Mouse (Mus musculus) ovary, postnatal 14 days (tissue): Measurements from ENCODE around the gene Rabepk.
"Not testable (repeated sequence)": the region's sequence is repeated elsewhere in the genome, so short reads cannot be mapped to it uniquely, and the experiment has no call there.

Source experiments
- DNase-seq: peaks from one replicate; pipeline ENCODE4 v3.0.0; 2022; ENCODE audit warnings: low spot score

Gene Rabepk

GRCm38 (mm10) chr2:34799357-34800256 lies at the start of gene Rabepk:
TSS of gene Rabepk (minus strand) at chr2:34799912.
- peak; percentile 69 for DNase-seq

DNA sequence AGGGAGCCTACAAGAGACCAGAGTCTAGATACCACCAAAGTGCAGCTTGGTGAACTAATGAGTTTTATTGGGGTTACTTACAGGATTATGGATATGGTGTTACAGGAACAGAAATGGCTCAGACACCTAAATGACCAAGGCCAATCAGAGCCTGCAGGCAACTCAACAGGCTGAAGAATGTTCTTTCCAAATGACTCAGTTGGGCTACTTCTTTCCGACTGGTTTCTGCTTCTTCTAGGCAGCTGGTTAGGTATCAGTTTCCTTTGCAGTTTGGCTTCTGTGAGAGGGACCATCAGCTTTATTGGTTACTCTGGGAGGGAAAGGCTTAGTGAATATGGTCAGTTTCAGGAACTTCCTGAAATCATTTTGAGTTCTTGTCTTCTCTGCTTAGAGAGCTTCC lies 48.0 kb upstream of the Rabepk start:
- DNase-seq = no peak

DNA sequence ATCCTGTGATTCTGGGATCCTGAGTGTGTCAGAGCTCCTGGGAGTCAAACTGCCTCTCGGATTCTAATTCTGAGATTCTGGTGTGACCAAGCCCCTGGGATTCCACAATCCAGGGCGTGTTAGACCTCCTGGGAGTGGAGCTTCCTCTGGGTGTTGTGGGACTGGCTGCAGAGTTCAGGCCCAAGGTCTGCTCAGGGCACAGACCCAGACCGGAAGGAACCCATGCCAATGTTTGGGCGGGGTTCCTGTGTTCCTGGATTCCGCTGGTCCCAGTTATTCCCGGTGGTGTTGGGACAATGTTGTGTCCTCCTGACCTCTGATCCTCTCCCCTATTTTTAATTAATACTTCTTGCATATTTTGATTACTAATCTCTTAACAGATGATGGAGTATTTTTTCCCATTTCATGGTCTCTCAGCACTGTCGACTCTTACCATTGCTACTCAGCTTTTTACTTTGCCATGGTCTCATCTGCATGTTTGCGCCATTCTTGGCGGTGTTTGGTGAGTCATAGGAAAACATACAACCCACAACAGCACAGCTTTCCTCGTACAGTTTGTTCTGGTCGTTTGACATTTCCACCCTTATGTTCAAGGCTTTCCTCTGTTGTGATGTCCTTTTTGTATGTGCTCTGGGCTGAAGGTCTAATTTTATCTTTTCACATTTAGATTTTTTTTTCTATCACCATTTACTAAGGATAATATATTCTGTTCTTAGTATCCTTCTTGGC lies 43.7 kb upstream of the Rabepk start:
- DNase-seq = peak; percentile 4

DNA sequence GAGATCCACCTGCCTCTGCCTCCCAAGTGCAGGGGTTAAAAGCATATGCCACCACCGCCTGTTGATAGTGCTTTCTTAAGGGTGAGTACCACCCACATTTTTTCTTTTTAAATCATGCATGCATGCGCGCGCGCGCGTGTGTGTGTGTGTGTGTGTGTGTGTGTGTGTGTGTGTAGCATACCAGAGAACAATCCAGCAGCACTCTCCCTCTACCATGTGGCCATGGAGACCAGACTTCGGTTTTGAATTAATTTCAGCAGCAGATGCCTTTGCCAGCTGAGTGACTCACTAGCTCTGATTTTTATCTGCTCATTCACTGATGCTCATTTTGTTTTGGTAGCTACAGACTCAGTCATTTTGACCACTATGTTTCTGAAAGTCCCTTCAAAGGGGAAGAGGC lies 42.0 kb upstream of the Rabepk start:
- no peak for DNase-seq

DNA sequence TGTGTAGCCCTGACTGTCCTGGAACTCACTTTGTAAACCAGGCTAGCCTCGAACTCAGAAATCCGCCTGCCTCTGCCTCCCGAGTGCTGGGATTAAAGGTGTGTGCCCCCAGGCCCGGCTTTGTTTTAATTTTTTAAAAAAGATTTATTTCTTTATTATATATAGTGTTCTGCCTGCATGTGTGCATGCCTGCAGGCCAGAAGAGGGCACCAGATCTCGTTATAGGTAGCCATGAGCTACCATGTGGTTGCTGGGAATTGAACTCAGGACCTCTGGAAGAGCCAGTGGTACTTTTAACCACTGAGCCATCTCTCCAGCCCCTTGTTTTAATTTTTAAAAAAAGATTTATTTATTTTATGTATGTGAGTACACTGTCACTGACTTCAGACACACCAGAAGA lies 40.4 kb upstream of the Rabepk start:
- not testable (repeated sequence) for DNase-seq

GRCm38 (mm10) chr2:34835669-34836068 lies 36.0 kb upstream of the Rabepk start:
- DNase-seq = no peak

DNA sequence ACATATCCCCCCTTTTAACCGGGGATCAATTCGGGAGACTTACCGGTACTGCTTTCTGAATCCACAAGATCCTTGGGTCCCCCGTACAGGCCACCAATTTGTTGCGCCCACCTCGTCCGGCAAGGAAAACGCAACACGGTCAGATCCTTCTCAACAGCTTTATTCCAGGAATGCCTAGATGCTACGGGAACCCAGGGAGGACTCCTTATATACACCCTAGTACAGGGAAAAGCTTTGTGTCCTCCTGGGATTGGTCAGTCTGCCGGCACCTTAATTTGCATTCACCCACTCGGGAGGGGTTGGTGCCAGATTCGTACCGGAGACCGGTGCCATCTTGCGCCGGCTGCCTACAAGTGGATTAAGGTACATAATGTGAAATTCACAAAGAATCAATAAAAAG lies 33.9 kb upstream of the Rabepk start:
- DNase-seq = no peak

DNA sequence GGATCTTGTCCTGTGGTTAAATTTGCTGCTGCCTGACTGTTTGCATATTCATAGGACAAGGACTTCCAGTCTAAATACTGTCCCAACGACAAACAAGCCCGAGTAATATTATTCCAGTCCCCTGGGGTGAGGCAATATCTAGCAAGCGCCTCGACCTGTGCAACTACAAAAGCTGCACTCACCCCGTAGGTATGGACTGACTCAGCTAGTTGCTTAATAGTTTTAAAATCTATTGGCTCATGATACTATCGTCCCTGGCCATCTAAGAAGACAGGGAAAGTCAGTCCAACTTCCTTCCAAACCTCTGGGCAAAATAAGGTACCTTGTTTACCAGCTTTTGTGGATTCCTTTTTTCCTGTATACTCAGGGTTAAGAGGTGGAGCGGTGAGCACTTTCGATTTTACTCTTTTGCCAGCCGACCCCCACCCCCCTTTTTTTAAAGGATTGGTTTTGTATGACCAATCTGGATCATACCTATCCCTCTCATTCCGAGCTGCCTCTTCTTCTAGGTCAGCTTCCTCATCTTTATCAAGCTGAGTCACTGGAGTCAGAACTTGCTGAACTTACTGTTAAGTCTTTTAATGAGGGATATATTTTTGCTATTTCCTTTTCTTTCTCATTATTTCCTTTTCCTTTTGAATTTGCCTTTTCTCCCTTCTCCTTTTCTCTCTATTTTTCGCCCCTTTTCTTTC lies 33.2 kb upstream of the Rabepk start, which contains the start of gene Gm34653:
Gene Gm34653 (plus strand): TSS at position 242 of the 692 bp plus-strand sequence.
- DNase-seq = not testable (repeated sequence)

DNA sequence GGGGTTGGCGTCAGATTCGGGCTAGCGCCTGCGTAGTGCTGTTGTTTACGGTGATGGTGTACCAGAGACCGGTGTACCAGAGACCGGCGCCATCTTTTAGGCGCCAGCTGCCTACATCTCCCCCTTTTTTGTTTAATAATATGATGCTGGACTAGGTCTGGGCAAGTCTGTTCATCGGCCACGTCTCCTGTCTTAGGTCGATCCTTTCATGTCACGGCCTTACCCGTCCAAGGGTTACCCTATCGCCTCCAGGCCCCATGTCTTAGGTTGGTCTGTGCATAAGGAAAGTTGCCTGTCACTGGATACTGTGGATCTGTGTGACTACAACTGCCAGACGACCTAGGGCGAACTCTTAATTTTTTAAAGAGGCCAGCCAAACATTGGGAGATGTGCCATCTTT lies 30.4 kb upstream of the Rabepk start:
- DNase-seq = not testable (repeated sequence)

- DNase-seq = no peak
Observed at GRCm38 (mm10) chr2:34828026-34828425, 28.3 kb upstream of the Rabepk start.

DNA sequence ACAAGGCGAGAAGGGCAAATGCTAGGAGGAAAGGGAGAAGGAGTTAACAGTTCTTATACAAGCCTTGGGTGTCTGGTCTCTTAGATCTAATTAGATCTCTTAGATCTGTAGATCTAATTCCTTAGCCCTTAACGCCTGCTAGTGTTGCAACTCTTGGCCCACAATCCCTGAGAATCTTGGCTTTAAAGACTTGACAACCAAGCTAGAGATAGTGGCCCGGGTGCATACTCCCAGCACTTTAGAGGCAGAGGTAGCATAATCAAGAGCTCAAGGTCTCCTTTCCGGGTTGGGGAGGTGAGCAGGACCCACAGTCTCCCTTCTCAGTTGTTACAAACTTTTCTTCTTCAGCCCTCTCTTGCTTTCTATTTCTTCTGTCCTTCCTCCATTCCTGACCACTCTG lies 27.9 kb upstream of the Rabepk start:
- DNase-seq = no peak

DNA sequence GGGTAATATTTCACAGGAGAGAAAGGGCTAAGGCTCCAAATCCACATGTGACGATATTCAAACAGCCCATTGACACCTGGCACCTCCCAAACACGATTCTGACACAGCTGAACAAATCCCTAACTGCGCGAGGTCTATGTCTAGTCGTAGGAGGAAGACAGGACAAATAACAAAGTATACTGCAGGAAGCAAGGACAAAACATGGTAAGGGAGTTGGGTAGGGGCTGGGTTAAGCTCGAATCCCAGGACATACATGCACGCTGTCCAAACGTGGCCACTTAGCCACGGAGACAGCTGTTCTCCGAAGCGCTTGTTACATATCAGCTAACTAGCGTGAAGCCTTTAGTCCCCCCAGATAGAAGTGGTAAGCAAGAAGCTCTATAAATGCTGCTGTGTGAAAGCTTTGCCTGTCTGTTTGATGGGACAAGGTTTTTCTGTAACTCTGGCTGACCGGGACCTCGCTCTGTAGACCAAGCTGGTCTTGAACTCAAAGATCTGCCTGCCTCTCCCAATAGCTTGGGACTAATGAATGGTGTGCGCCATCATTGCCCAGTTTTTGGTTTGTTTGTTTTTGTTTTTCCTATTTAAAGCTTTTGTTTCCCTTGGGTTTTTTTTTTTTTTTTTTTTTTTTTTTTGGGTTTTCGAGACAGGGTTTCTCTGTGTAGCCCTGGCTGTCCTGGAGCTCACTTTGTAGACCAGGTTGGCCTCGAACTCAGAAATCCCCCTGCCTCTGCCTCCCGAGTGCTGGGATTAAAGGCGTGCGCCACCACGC lies 26.9 kb upstream of the Rabepk start:
- no peak for DNase-seq

DNA sequence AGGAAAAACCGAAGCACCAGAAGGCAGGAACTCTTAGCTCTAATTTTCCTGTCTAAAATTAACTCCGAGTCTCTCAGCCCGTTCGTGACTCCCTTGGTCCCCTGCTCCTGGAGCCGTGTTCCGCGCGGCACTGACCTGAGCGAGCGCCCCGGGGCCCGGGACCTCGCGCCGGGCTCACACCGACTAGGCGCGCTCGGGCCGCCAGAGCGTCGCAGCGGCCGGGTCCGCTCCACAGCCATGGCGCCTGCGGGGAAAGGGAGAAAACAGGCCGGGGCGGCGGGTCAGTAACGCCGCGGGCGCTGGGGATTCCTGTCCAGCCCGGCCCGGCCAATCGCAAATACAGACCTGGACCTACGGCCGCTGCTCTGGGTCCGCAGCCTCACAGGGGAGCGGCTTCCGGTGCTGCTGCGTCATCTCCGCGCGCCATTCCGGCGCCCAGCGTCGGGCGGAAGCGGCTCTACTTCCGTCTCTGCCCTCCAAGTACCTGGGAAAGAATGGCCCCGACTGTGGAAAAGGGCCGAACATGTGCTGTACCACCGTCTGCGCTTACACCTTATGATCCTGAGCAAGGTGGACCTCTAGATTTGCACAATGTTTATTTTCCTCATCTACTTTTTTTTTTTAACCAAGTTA lies 26.2 kb upstream of the Rabepk start, which contains the start of gene Fbxw2:
Gene Fbxw2 (minus strand): TSS at position 485 of the 633 bp plus-strand sequence.
- DNase-seq = peak; percentile 86

DNA sequence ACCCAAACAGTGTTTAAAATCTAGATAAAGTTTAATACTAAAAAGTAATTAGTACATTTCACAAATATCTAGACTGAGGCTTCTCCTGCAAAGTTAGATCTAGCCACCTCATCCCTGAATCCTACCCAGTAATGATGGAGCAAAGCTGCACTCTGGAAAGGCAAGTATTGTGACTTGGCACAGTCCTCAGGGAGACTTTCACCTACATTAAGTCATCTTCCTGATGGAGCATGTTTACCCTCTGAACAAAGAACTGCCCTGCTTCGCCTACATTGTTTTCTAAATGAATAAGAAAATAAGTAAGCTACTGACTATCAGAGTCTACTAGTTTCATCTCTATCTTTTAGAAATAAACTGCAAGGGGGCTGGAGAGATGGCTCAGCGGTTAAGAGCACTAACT lies 18.8 kb upstream of the Rabepk start:
- no peak for DNase-seq

DNA sequence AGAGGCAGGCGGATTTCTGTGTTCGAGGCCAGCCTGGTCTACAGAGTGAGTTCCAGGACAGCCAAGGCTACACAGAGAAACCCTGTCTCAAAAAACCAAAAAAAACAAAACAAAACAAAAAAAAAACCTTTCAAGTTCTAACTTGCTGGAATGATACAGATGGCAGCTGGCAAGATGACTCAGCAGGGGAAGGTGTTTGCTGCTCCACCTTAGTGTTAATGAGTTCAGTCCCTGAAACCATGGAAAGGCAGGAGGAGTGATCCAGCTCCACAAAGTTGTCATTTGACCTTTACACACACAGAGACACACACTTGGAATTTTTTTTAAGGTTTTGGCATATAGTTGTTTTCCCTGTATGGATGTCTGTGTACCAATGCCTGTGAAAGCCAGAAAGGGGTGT lies 16.2 kb upstream of the Rabepk start:
- DNase-seq = not testable (repeated sequence)

- DNase-seq = no peak
Observed at GRCm38 (mm10) chr2:34812706-34813105, 13.0 kb upstream of the Rabepk start.

DNA sequence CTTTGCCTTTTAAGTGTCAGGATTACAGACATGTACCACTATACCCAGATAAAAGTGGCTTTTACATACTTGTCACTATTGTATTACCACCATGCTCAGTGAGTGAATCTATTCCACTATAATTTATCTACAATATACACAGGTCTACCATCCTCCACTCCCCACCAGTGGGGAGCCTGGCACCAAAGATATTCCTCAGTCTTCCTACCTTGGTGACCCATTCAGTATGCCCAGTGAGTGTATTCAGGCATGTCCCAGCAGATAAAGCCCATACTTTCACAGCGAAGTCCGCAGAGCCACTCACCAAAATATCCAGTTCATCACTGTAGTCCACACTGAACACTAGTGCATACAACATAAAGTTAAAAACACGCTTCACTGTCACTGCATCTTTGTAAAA lies 11.1 kb upstream of the Rabepk start:
- no peak for DNase-seq

- DNase-seq = no peak
Observed at GRCm38 (mm10) chr2:34809568-34809967, 9.9 kb upstream of the Rabepk start.

GRCm38 (mm10) chr2:34808057-34808456 lies 8.3 kb upstream of the Rabepk start:
- no peak for DNase-seq

DNA sequence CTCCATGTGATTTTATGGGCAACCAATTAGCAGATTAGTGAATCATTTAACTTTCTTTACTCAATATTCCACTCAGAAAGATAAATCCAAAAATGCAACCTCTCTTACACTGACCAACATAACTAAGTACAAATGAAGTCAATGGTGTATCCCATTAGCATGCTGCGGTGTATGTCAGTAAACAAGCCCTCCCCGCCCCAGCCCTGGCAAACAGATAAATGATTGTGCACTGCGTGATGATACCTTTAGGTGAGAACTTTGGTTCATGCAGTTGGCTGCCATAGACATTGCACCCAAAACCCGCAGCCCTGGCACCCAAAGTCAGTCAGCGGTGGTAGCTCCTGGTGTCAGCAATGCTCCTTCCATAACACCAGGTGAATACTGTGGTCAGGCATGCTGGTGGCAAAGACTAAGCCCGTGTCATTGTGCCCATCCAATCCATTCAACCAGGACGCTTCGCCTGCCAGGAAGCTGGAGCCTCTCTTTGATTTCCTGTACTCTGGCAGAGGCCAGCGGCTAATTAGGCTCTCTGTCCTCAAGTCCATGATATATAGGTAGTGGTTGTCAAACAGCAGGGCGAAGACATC lies 5.7 kb upstream of the Rabepk start:
- no peak for DNase-seq

DNA sequence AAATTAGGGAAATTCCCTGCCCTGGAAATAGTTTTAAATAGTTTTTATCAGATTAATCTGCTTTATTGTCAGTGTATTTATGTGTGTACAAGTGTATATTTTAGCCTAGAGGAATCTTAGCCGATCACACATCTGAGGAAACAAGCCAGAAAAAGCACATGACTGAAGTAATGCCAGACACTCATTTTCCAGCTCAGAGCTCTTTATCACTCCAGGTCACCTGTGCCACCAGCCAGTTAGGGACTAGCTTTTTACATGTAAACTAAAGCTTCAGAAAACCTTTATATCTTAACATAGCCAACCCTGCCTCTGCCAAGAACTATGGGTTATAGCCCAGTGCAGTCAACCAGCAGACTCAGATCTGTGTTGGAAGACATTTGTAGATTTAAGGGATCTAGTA lies 5.1 kb upstream of the Rabepk start:
- no peak for DNase-seq
